Mouse (Mus musculus): ENCODE measurements around the gene Emx2.

DNA sequence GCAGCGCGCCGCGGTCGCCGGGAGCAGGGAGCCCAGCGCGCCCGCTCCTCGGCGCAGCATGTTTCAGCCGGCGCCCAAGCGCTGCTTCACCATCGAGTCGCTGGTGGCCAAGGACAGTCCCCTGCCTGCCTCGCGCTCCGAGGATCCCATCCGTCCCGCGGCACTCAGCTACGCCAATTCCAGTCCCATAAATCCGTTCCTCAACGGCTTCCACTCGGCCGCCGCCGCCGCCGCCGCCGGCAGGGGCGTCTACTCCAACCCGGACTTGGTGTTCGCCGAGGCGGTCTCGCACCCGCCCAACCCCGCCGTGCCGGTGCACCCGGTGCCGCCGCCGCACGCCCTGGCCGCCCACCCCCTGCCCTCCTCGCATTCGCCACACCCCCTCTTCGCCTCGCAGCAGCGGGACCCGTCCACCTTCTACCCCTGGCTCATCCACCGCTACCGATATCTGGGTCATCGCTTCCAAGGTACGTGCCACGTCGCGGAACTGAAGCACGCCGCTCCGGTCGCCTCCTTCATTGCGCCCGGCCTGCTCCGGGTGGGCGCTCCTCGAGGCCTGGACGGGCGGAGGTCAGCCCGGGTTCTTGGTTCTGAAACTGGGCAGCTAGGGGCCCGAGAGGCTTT lies 1.1 kb downstream of the Emx2 start:
- TF ChIP-seq CTCF (IDR thresholded peaks at IDR 0.05; ENCODE audit: control insufficient read depth, insufficient read depth, insufficient read length): no peak
- TF ChIP-seq CEBPB (IDR thresholded peaks at IDR 0.05; ENCODE audit: low read depth): no peak
